Mouse (Mus musculus) midbrain, embryonic 12.5 days (tissue): ENCODE results near the gene Prps1l3. TPM values are rescaled to one million over a fixed set of nuclear protein-coding genes. Genes with fewer than 3 reads are reported as not detected.

Experiments used
- ATAC-seq: fragments of 200-750 bp; cut with Nextera tagmentation; 2 replicates; pipeline ENCODE4 v1.8.0; 2017; ENCODE audit warnings: low read depth, moderate TSS enrichment, moderate library complexity; ENCODE audit not compliant: low FRiP score
- H3K27ac ChIP-seq: fragments of 300-500 bp; sonication (generic); replicated peaks from 2 replicates; pipeline ENCODE4 v1.5.1; 2016; ENCODE audit warnings: mild to moderate bottlenecking
- H3K27me3 ChIP-seq: fragments of 300-500 bp; sonication (generic); 2 replicates; pipeline ENCODE4 v1.6.1; 2016; ENCODE audit warnings: mild to moderate bottlenecking
- H3K36me3 ChIP-seq: fragments of 300-500 bp; sonication (generic); 2 replicates; pipeline ENCODE4 v1.6.1; 2016
- H3K4me1 ChIP-seq: fragments of 300-500 bp; sonication (generic); 2 replicates; pipeline ENCODE4 v1.6.1; 2016
- H3K4me2 ChIP-seq: fragments of 300-500 bp; sonication (generic); replicated peaks from 2 replicates; pipeline ENCODE4 v1.6.1; 2016; ENCODE audit warnings: mild to moderate bottlenecking, moderate library complexity
- H3K4me3 ChIP-seq: fragments of 300-500 bp; sonication (generic); 2 replicates; pipeline ENCODE4 v1.5.1; 2016; ENCODE audit warnings: mild to moderate bottlenecking
- H3K9ac ChIP-seq: fragments of 300-500 bp; sonication (generic); replicated peaks from 2 replicates; pipeline ENCODE4 v1.6.1; 2016; ENCODE audit warnings: mild to moderate bottlenecking, moderate library complexity
- H3K9me3 ChIP-seq: fragments of 300-500 bp; sonication (generic); 2 replicates; pipeline ENCODE4 v1.6.1; 2016; ENCODE audit warnings: mild to moderate bottlenecking
- WGBS: fragments of 180-500 bp; shearing (Covaris S2); methylation state at CpG from one replicate; pipeline ENCODE4 v1.1.7; 2016; 5-methylcytosine and 5-hydroxymethylcytosine counted together
- polyA plus RNA-seq: library from polyadenylated mRNA; unstranded; fragments of >200 nt; fragmentation: Nextera tagmentation; extraction: Ambion mirVana; gene quantifications from 2 replicates; pipeline ENCODE4 v1.2.1, GENCODE M21; 2016

Prps1l3 gene
- polyA plus RNA-seq, 1 experiment from 2014 or later: 58.0 TPM

DNA sequence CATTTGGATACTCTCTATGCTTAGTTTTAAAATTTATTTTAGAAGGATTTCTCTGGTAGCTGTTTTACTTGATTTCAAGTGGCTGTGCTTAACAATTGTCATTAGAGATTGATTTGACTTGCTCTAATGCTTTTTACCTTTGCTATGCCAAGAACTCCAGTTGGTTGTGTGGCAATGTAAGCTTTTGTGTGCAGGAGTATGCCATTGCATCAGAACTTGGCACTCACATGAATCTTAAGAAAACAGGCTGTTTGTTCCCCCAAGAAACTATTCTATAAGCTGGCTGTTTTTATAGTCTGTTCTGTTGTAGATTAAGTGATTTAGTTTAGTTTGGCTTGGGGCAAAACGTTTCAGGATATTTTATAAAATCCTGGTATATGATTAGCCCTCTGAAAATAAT is 45.2 kb downstream of the Prps1l3 start:
- H3K27ac ChIP-seq: no peak overlapping the region
- H3K27me3 ChIP-seq: no peaks in the 10 kb centered on the region
- no peak overlapping the region for H3K9ac ChIP-seq
- H3K9me3 ChIP-seq: no peaks in the 10 kb centered on the region
- H3K4me1 ChIP-seq: no peaks in the 10 kb centered on the region
- no peak overlapping the region for H3K4me2 ChIP-seq
- no peak for ATAC-seq
- H3K36me3 ChIP-seq: no peaks in the 10 kb centered on the region
- WGBS: 74% methylated on average over 1 of the region's 1 CpGs
- H3K4me3 ChIP-seq: no peak overlapping the region

DNA sequence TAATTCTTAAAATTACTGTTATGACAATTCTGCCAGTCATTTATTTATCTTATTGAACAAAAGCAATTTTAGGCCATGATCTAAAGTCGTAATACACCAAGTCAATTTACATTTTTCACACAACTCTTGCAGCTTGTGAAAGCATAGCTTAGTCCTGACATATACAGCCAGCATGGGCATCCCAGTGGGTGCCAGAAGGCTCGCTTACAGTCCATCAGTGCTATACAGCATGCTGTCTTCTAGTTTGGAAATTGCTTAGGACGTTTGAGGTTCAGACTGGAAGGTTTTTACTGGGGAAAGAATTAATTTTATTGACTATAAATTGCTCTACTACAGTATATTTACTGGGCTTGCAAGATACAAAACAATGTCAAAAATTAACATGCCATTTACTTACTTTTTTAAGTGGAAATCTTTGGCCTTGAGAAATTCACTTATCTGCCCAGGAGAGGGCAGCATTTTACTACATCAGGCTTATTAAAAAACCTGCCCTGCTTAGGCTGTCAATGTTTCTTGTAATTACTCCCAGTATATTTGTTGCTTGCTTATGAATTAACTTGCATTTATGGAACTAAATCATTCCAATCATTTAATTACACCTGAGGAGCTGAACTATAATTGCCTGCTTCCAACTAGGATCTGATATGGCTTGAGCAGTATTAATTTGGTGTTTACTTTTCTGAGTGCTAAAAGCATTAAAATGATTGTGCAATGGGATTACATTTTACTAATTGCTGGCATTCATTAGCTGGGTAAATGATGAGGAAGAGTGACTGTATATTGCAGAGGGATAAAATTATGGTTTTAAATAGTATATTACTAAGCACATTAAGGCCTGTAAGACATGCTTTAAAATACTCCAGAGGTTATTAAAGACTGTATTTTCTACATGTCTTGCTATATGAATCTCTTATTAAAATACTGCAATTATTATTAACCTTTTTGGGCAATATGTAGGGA is 51.2 kb downstream of the Prps1l3 start:
- 48% methylated on average over 3 of the region's 3 CpGs for WGBS
- H3K9me3 ChIP-seq: no peaks in the 10 kb centered on the region
- peak; percentile 52 for ATAC-seq

DNA sequence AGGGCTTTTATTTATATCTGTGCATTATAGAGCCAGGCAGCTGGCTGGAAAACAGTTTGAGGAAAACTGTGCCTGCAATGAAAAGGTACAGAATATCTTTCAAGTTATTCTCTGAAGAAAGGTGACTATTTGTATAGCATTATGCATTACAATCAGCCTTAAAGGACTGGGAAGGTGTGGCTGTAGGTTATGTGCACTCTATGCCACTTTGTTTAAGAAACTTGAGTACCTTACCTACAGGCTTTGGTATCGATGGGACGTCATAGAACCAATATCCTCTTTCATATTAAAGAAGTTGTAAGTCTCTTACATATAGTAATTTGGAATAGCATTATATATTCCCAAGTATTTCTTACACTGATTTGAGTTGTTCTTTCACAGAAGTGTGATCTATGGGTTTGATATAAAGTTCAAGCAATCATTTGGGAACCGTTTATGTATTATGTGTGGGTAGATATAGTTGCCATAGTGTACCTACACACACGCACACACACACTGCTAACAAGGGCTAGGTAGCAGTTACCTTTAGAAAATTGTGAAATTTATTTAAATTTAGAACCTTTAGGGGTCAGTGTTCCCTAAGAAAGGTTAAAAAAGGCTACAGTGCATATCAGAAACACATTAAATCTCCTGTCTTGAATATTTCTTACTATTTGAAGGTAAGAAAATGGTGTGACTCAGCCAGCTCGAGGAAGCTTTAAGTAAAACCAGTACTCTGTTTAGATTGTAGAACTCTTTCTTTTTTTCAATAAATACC is 55.3 kb downstream of the Prps1l3 start:
- H3K9ac ChIP-seq: no peak overlapping the region
- no peak for ATAC-seq
- no peaks in the 10 kb centered on the region for H3K4me1 ChIP-seq
- no peak overlapping the region for H3K27ac ChIP-seq
- 85% methylated on average over 5 of the region's 5 CpGs for WGBS
- H3K27me3 ChIP-seq: peaks cover 4% of the 10 kb centered on the region; the same call in 1 of the 2 replicates
- no peak overlapping the region for H3K4me2 ChIP-seq
- no peaks in the 10 kb centered on the region for H3K36me3 ChIP-seq
- no peak overlapping the region for H3K4me3 ChIP-seq
- no peaks in the 10 kb centered on the region for H3K9me3 ChIP-seq

More for the DNA sequence above, 51.2 kb downstream of the Prps1l3 start:
- H3K27me3 ChIP-seq: peaks cover 4% of the 10 kb centered on the region; the same call in 1 of the 2 replicates
- no peak overlapping the region for H3K27ac ChIP-seq
- no peak overlapping the region for H3K4me3 ChIP-seq
- H3K4me2 ChIP-seq: no peak overlapping the region
- no peaks in the 10 kb centered on the region for H3K4me1 ChIP-seq
- no peaks in the 10 kb centered on the region for H3K36me3 ChIP-seq
- H3K9ac ChIP-seq: no peak overlapping the region

Other genes starting within 250 kb of the Prps1l3 start
- gene Slc25a21, start 32.9 kb upstream of the Prps1l3 start, polyA plus RNA-seq: 0.59 and 0.92 TPM in 2 replicates
- gene Mipol1, start within 50 bp of the Prps1l3 start, polyA plus RNA-seq: 7.6 and 7.9 TPM in 2 replicates